Mouse (Mus musculus) kidney, embryonic 14.5 days (tissue): Measurements from ENCODE around the gene Rslcan18. TPM values are rescaled to one million over a fixed set of nuclear protein-coding genes. Genes with fewer than 3 reads are reported as not detected.

ENCODE experiments used
- ATAC-seq: fragments of 200-750 bp; cut with Nextera tagmentation; 2 replicates; pipeline ENCODE4 v1.8.0; 2017; ENCODE audit warnings: moderate number of reproducible peaks, mild to moderate bottlenecking, moderate TSS enrichment, moderate library complexity; ENCODE audit not compliant: low FRiP score, low TSS enrichment
- H3K27ac ChIP-seq: fragments of 300-500 bp; sonication (generic); 2 replicates; pipeline ENCODE4 v1.5.1; 2014; ENCODE audit warnings: low read depth, mild to moderate bottlenecking, low read length, moderate library complexity, mixed read lengths
- H3K27me3 ChIP-seq: fragments of 300-500 bp; sonication (generic); 2 replicates; pipeline ENCODE4 v1.6.1; 2014; ENCODE audit warnings: mild to moderate bottlenecking, low read length; ENCODE audit not compliant: control insufficient read depth, insufficient read depth
- H3K36me3 ChIP-seq: fragments of 300-500 bp; sonication (generic); 2 replicates; pipeline ENCODE4 v1.6.1; 2014; ENCODE audit warnings: low read length, mixed read lengths; ENCODE audit not compliant: control insufficient read depth, insufficient read depth
- H3K4me1 ChIP-seq: fragments of 300-500 bp; sonication (generic); 2 replicates; pipeline ENCODE4 v1.6.1; 2014; ENCODE audit warnings: low read length, mixed read lengths; ENCODE audit not compliant: control insufficient read depth, insufficient read depth
- H3K4me2 ChIP-seq: fragments of 300-500 bp; sonication (generic); replicated peaks from 2 replicates; pipeline ENCODE4 v1.6.1; 2014; ENCODE audit warnings: low read depth, mild to moderate bottlenecking, low read length
- H3K4me3 ChIP-seq: fragments of 300-500 bp; sonication (generic); 2 replicates; pipeline ENCODE4 v1.5.1; 2014; ENCODE audit warnings: mild to moderate bottlenecking, low read length
- H3K9ac ChIP-seq: fragments of 300-500 bp; sonication (generic); 2 replicates; pipeline ENCODE4 v1.6.1; 2014; ENCODE audit warnings: low read depth, mild to moderate bottlenecking, low read length, moderate library complexity
- H3K9me3 ChIP-seq: fragments of 300-500 bp; sonication (generic); 2 replicates; pipeline ENCODE4 v1.6.1; 2016; ENCODE audit warnings: low read length; ENCODE audit not compliant: control insufficient read depth
- WGBS: fragments of 180-500 bp; shearing (Covaris S2); extraction: QIAGEN DNeasy Blood & Tissue Kit; methylation state at CpG from one replicate; pipeline ENCODE4 v1.1.7; 2014; 5-methylcytosine and 5-hydroxymethylcytosine counted together
- polyA plus RNA-seq: library from polyadenylated mRNA; unstranded; fragments of >200 nt; fragmentation: Nextera tagmentation; extraction: Ambion mirVana; gene quantifications from 2 replicates; pipeline ENCODE4 v1.2.1, GENCODE M21; 2014

The Rslcan18 gene
- polyA plus RNA-seq, 1 experiment from 2014 or later = 0.45 TPM

GRCm38 (mm10) chr13:67060786-67061358 lies 55.2 kb downstream of the Rslcan18 start, which contains the start of gene Zfp712:
TSS of gene Zfp712 (minus strand) at chr13:67061170.
- H3K27me3 ChIP-seq = no peaks in the 10 kb centered on the region
- peaks cover 6% of the 10 kb centered on the region; the same call in 1 of the 2 replicates for H3K4me1 ChIP-seq

GRCm38 (mm10) chr13:67060161-67060785 lies 55.8 kb downstream of the Rslcan18 start:
- H3K4me1 ChIP-seq = peaks cover 6% of the 10 kb centered on the region; the same call in 1 of the 2 replicates
- H3K4me2 ChIP-seq = peak overlapping the region; percentile 84
- no peaks in the 10 kb centered on the region for H3K36me3 ChIP-seq
- peak overlapping the region; percentile 80; the same call in 1 of the 2 replicates for H3K27ac ChIP-seq
- no peaks in the 10 kb centered on the region for H3K27me3 ChIP-seq
- peak; percentile 51 for ATAC-seq
- no peaks in the 10 kb centered on the region for H3K9me3 ChIP-seq
- peak overlapping the region; percentile 60 for H3K9ac ChIP-seq
- H3K4me3 ChIP-seq = peak overlapping the region; percentile 71
- WGBS = 3% methylated on average over 12 of the region's 12 CpGs

More at GRCm38 (mm10) chr13:67060786-67061358, 55.2 kb downstream of the Rslcan18 start, which contains the start of gene Zfp712:
- Histone ChIP-seq H3K4me2 (peak within 1 kb of the TSS; percentile 84), H3K27ac (peak within 1 kb of the TSS; percentile 80), H3K9me3 (no peaks in the 10 kb centered on the region; the same call in 1 of the 2 replicates), H3K4me3 (peak within 1 kb of the TSS; percentile 71), H3K36me3 (no peaks in the 10 kb centered on the region), H3K9ac (peak within 1 kb of the TSS; percentile 60)
- peak; percentile 98 for ATAC-seq
- under 1% methylated on average over 27 of the region's 27 CpGs for WGBS

Other genes with a start within 250 kb of the Rslcan18 start
- gene Gm10767, start 211.3 kb downstream of the Rslcan18 start, polyA plus RNA-seq = 1.2 and 1.5 TPM in 2 replicates
- 3.9 and 4.8 TPM in 2 replicates for gene Zfp712, start 55.1 kb downstream of the Rslcan18 start, polyA plus RNA-seq
- gene Zfp708, start 18.3 kb downstream of the Rslcan18 start, polyA plus RNA-seq = 7.3 and 8.4 TPM in 2 replicates
- 3.3 and 4.6 TPM in 2 replicates for gene Gm28557, start 7.7 kb downstream of the Rslcan18 start, polyA plus RNA-seq
- gene Zfp759, start 5.4 kb upstream of the Rslcan18 start, polyA plus RNA-seq = 1.7 and 2.9 TPM in 2 replicates
- 4.7 and 5.6 TPM in 2 replicates for gene Rsl1, start 56.9 kb upstream of the Rslcan18 start, polyA plus RNA-seq
- 1.3 and 2.1 TPM in 2 replicates for gene Zfp455, start 78.2 kb upstream of the Rslcan18 start, polyA plus RNA-seq
- gene Zfp458, start 162.2 kb upstream of the Rslcan18 start, polyA plus RNA-seq = 2.1 and 3.0 TPM in 2 replicates
- gene Zfp457, start 190.2 kb upstream of the Rslcan18 start, polyA plus RNA-seq = 0.73 and 1.5 TPM in 2 replicates
- 2.7 and 3.0 TPM in 2 replicates for gene Zfp595, start 216.3 kb upstream of the Rslcan18 start, polyA plus RNA-seq
- gene Gm28044, start 244.3 kb upstream of the Rslcan18 start, polyA plus RNA-seq = not detected in 2 replicates
- 1.4 and 1.6 TPM in 2 replicates for gene Zfp953, start 244.3 kb upstream of the Rslcan18 start, polyA plus RNA-seq